26 mouse cellular contexts compared by ENCODE assay signal in genomic region chr16:4431013-4431412, GRCm38 (mm10).
"Had no signal": no experiment of that assay in that cellular context is flagged by ENCODE, and none has a peak within 500 bp of the region (broad histone marks: within the 10 kb centered on the region; RNA-seq: fewer than 3 reads in every experiment).

No protein-coding gene starts in this region.

- H3K27ac ChIP-seq: gastrocnemius, adult 2 months; heart, embryonic 10.5 days; hindbrain, embryonic 13.5 days; hindbrain, embryonic 15.5 days; hindbrain, postnatal 0 days; kidney, embryonic 15.5 days; layer of hippocampus, adult 2 months; limb, embryonic 10.5 days; limb, embryonic 12.5 days; liver, embryonic 13.5 days; liver, embryonic 15.5 days had no signal

- H3K4me1 ChIP-seq: heart, embryonic 10.5 days; heart, embryonic 12.5 days; hindbrain, embryonic 13.5 days; hindbrain, embryonic 15.5 days; limb, embryonic 10.5 days; limb, embryonic 12.5 days; liver, embryonic 13.5 days; liver, embryonic 15.5 days had no signal

- H3K4me2 ChIP-seq: heart, embryonic 12.5 days; hindbrain, embryonic 13.5 days; hindbrain, embryonic 15.5 days; kidney, embryonic 15.5 days; limb, embryonic 12.5 days; liver, embryonic 11.5 days; liver, embryonic 13.5 days; liver, embryonic 15.5 days had no signal

- DNase-seq: gastrocnemius, adult 2 months; gastrocnemius, postnatal 10 days; gastrocnemius, postnatal 25 days; heart, adult 18-20 months; heart, postnatal 10 days; heart, postnatal 36 days; kidney, adult 11 months; kidney, adult 2 months; kidney, adult 9 months; kidney, postnatal 10 days; kidney, postnatal 25 days; kidney, postnatal 4 days; liver; liver, embryonic 13.5 days had no signal

- H3K27me3 ChIP-seq: hindbrain, embryonic 13.5 days; hindbrain, embryonic 15.5 days; kidney, embryonic 15.5 days; limb, embryonic 12.5 days had no signal

- H3K9me3 ChIP-seq: heart, embryonic 10.5 days; heart, embryonic 12.5 days; hindbrain, embryonic 15.5 days; kidney, embryonic 15.5 days; limb, embryonic 10.5 days; limb, embryonic 12.5 days; liver, embryonic 13.5 days; liver, embryonic 15.5 days had no signal

- H3K36me3 ChIP-seq: heart, embryonic 10.5 days; heart, embryonic 12.5 days; hindbrain, embryonic 13.5 days; hindbrain, embryonic 15.5 days; kidney, embryonic 15.5 days; limb, embryonic 10.5 days; limb, embryonic 12.5 days; liver, embryonic 13.5 days; liver, embryonic 15.5 days had no signal

- H3K9ac ChIP-seq: heart, embryonic 12.5 days; hindbrain, embryonic 13.5 days; hindbrain, embryonic 15.5 days; kidney, embryonic 15.5 days; limb, embryonic 12.5 days; liver, embryonic 13.5 days; liver, embryonic 15.5 days had no signal

- H3K4me3 ChIP-seq: gastrocnemius, adult 2 months; heart, embryonic 10.5 days; heart, embryonic 12.5 days; hindbrain, embryonic 13.5 days; hindbrain, embryonic 15.5 days; kidney, embryonic 15.5 days; layer of hippocampus, adult 2 months; limb, embryonic 10.5 days; limb, embryonic 12.5 days; liver, embryonic 13.5 days; liver, embryonic 15.5 days had no signal

- ATAC-seq: hindbrain, postnatal 0 days; intestine, embryonic 16.5 days had no signal
